In genomic region chr6:17931187-17931586, GRCm38 (mm10) we compare ENCODE assay signal across 16 mouse cellular contexts.
DNase-seq lines count a peak whose midpoint lies in the region; ATAC-seq and TF ChIP-seq lines count a peak whose summit lies in the region.
"Had no signal": no experiment of that assay in that cellular context is flagged by ENCODE, and none has a peak within 500 bp of the region (broad histone marks: within the 10 kb centered on the region; RNA-seq: fewer than 3 reads in every experiment).

No protein-coding gene starts in this region.

- no peak overlapping the region for H3K9ac ChIP-seq in intestine, embryonic 14.5 days (ENCODE audit: low read length)
- H3K9ac ChIP-seq in intestine, embryonic 15.5 days = no peak overlapping the region
- no peak overlapping the region for H3K9ac ChIP-seq in stomach, embryonic 14.5 days (replicated peaks; ENCODE audit: low read depth, low read length)
- H3K9ac ChIP-seq: forebrain, embryonic 15.5 days; liver, embryonic 14.5 days had no signal

- H3K27ac ChIP-seq in intestine, embryonic 14.5 days (ENCODE audit: low read depth) = no peak overlapping the region
- H3K27ac ChIP-seq in intestine, embryonic 15.5 days = no peak overlapping the region
- H3K27ac ChIP-seq in stomach, embryonic 14.5 days (ENCODE audit: low read length) = no peak overlapping the region; the same call in 1 of the 2 replicates
- H3K27ac ChIP-seq in left cerebral cortex, adult 2 months = no peak overlapping the region
- H3K27ac ChIP-seq: forebrain, embryonic 15.5 days; liver, embryonic 14.5 days had no signal

- no peak for DNase-seq in intestine, embryonic 14.5 days (ENCODE audit: low spot score)
- DNase-seq in lung, postnatal 36 days = peak; percentile 9
- no peak for DNase-seq in lung, postnatal 14 days
- peak; percentile 64 for DNase-seq in NIH3T3 (ENCODE audit: low read depth)
- DNase-seq in left cerebral cortex, adult 2 months (ENCODE audit: extremely low spot score in 1 of 2, low spot score in 2 of 2) = no peak
- no peak for DNase-seq in ovary, postnatal 14 days (ENCODE audit: low spot score)
- DNase-seq: cerebellum, adult 18-20 months; cerebellum, postnatal 36 days; gastrocnemius, postnatal 14 days; kidney, adult 11 months; midbrain, embryonic 14.5 days; spleen, adult 18-20 months had no signal

- ATAC-seq in intestine, embryonic 14.5 days (replicated peaks; ENCODE audit: low FRiP score, low TSS enrichment, low read depth) = 0 out of 2 replicates have a peak, but pooled peaks have one; percentile 50
- no peak for ATAC-seq in intestine, embryonic 15.5 days
- peak; percentile 67 for ATAC-seq in stomach, embryonic 14.5 days (ENCODE audit: insufficient number of reproducible peaks, insufficient read depth, low FRiP score, low read depth)
- ATAC-seq: forebrain, embryonic 15.5 days had no signal

- no peak overlapping the region for H3K4me2 ChIP-seq in intestine, embryonic 14.5 days (ENCODE audit: low read length)
- no peak overlapping the region for H3K4me2 ChIP-seq in intestine, embryonic 15.5 days (replicated peaks)
- H3K4me2 ChIP-seq in stomach, embryonic 14.5 days (replicated peaks; ENCODE audit: low read depth, low read length) = no peak overlapping the region
- H3K4me2 ChIP-seq: forebrain, embryonic 15.5 days had no signal

- TF ChIP-seq CTCF in left cerebral cortex, adult 2 months (IDR thresholded peaks at IDR 0.05) = no peak

- H3K27me3 ChIP-seq in intestine, embryonic 14.5 days (replicated peaks; ENCODE audit: control insufficient read depth, insufficient read depth, low read length) = no peaks in the 10 kb centered on the region
- no peaks in the 10 kb centered on the region for H3K27me3 ChIP-seq in intestine, embryonic 15.5 days (replicated peaks)
- H3K27me3 ChIP-seq in stomach, embryonic 14.5 days (ENCODE audit: control insufficient read depth, insufficient read depth, low read length) = no peaks in the 10 kb centered on the region
- H3K27me3 ChIP-seq: forebrain, embryonic 15.5 days had no signal

- WGBS in intestine, embryonic 14.5 days = 83% methylated on average over 2 of the region's 2 CpGs
- 66% methylated on average over 2 of the region's 2 CpGs for WGBS in intestine, embryonic 15.5 days
- WGBS in stomach, embryonic 14.5 days = 80% methylated on average over 2 of the region's 2 CpGs

- H3K4me3 ChIP-seq in intestine, embryonic 14.5 days (ENCODE audit: low read depth, low read length) = no peak overlapping the region
- H3K4me3 ChIP-seq in intestine, embryonic 15.5 days (replicated peaks) = no peak overlapping the region
- H3K4me3 ChIP-seq in stomach, embryonic 14.5 days (ENCODE audit: low read depth, low read length) = no peak overlapping the region
- H3K4me3 ChIP-seq in left cerebral cortex, adult 2 months = no peak overlapping the region
- H3K4me3 ChIP-seq: forebrain, embryonic 15.5 days had no signal

- 0 out of 2 replicates have a peak, but pooled peaks cover 4% of the 10 kb centered on the region for H3K36me3 ChIP-seq in intestine, embryonic 14.5 days (ENCODE audit: control insufficient read depth, insufficient read depth, low read length)
- peaks cover 4% of the 10 kb centered on the region; the same call in 1 of the 2 replicates for H3K36me3 ChIP-seq in intestine, embryonic 15.5 days
- no peaks in the 10 kb centered on the region for H3K36me3 ChIP-seq in stomach, embryonic 14.5 days (ENCODE audit: control insufficient read depth, insufficient read depth, low read length)

- H3K9me3 ChIP-seq in intestine, embryonic 14.5 days (ENCODE audit: control insufficient read depth, low read length) = no peaks in the 10 kb centered on the region
- no peaks in the 10 kb centered on the region for H3K9me3 ChIP-seq in intestine, embryonic 15.5 days
- no peaks in the 10 kb centered on the region for H3K9me3 ChIP-seq in stomach, embryonic 14.5 days (ENCODE audit: control insufficient read depth, low read depth, low read length)
- H3K9me3 ChIP-seq: forebrain, embryonic 15.5 days had no signal

- intact Hi-C loops in left cerebral cortex, adult 2 months (cut with DNase I) = no loop called here

- no peaks in the 10 kb centered on the region for H3K4me1 ChIP-seq in intestine, embryonic 14.5 days (replicated peaks; ENCODE audit: control insufficient read depth, insufficient read depth, low read length)
- H3K4me1 ChIP-seq in intestine, embryonic 15.5 days (replicated peaks) = 0 out of 2 replicates have a peak, but pooled peaks cover 3% of the 10 kb centered on the region
- peaks cover 8% of the 10 kb centered on the region; the same call in 1 of the 2 replicates for H3K4me1 ChIP-seq in stomach, embryonic 14.5 days (ENCODE audit: control insufficient read depth, insufficient read depth, low read length)
- H3K4me1 ChIP-seq: forebrain, embryonic 15.5 days had no signal

Comparison
In these comparisons a context has a peak if more than half of its experiments do, and no peak if none do; other contexts are left out.
1. DNase-seq: peak in lung, postnatal 36 days (single experiment) and NIH3T3 (single experiment); none in intestine, embryonic 14.5 days (single experiment), lung, postnatal 14 days (single experiment), left cerebral cortex, adult 2 months (0 of 2) and ovary, postnatal 14 days (single experiment).